Mouse (Mus musculus): ENCODE data around the gene Tril.

DNA sequence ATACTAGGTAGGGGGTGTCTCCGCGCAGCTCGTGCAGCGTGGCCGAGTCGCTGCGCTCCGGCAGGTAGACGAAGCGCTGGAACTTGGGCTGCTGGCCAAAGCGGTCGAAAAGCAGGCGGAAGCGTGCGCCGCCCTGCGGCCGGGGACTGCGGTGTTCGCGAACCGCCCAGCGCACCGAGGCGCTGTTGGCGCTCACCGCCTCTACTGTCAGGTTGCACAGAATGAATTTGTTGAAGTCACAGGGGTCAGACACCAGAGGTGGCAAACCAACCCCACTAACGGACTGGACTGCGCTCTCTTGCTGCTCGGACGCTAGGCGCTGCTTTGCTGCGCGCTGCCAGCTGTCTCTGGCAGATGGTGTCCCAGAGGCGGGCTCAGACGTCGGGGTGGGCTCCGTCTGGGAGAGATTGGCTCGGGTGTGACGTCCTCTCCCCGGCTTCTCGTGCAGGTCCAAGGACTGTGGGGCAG is 2.3 kb downstream of the Tril start:
- TF ChIP-seq TAL1 (IDR thresholded peaks at IDR 0.05; ENCODE audit: low read length) (no peak), GATA1 (IDR thresholded peaks at IDR 0.05; ENCODE audit: low read length) (no peak)

Measured in erythroblast, embryonic 14.5 days (primary cell).